Mouse (Mus musculus): ENCODE measurements around the gene Itpr2. TPM values are rescaled to one million over a fixed set of nuclear protein-coding genes. Genes with fewer than 3 reads are reported as not detected.

Gene Itpr2
- polyA plus RNA-seq, 1 experiment from 2014 or later: 6.2 TPM

DNA sequence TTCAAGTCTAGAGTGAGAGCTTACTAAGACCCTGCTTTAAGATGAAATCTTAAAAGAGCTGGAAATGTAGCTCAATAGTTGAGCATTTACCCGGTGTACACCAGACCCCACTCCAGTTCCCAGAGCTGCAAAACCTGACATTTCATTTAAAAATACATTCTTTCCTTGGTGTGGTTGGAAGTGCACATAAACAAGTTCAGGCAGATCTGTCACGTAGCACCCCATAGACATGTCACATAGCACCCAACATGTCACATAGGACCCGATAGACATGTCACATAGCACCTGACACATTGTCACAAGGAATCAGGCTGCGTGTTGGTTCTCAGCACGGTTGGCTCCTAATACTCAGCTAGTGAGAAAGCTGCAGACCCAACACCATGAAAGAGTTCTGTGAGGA, 33.5 kb upstream of the Itpr2 start:
- no peak for ATAC-seq (ENCODE audit: low FRiP score)
- no peak for DNase-seq (ENCODE audit: low spot score)
- H3K9ac ChIP-seq: no peak overlapping the region
- no peaks in the 10 kb centered on the region for H3K9me3 ChIP-seq (ENCODE audit: control insufficient read depth, low read length)
- H3K36me3 ChIP-seq (replicated peaks; ENCODE audit: control insufficient read depth, insufficient read depth): no peaks in the 10 kb centered on the region
- H3K27ac ChIP-seq: no peak overlapping the region
- H3K4me3 ChIP-seq (replicated peaks; ENCODE audit: low read length): no peak overlapping the region
- no peaks in the 10 kb centered on the region for H3K27me3 ChIP-seq (ENCODE audit: control insufficient read depth, insufficient read depth, low read length)
- no peaks in the 10 kb centered on the region for H3K4me1 ChIP-seq (replicated peaks; ENCODE audit: control insufficient read depth, insufficient read depth, low read length)
- no peak overlapping the region for H3K4me2 ChIP-seq (replicated peaks)
- WGBS: 97% methylated on average over 5 of the region's 5 CpGs

DNA sequence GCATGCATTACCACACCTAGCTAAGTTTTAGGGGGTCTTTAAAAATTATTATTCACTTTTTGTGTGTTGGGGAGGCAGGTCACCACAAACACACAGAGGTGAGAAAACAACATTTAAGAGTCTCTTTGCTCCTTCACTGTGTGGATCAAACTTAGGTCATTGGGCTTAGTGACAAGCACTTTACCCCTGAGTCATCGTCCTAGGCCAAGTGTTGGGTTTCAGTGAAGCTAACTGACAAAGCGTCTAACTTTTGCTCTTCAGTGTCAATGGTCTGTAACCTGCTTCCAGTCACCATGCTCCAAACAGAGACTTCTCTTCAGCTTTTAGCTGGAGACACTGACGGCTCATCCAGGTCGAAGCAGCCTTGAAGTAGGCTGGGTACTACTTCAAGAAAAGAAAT, 31.1 kb upstream of the Itpr2 start:
- H3K9ac ChIP-seq: no peak overlapping the region
- H3K9me3 ChIP-seq (ENCODE audit: control insufficient read depth, low read length): no peaks in the 10 kb centered on the region
- no peaks in the 10 kb centered on the region for H3K4me1 ChIP-seq (replicated peaks; ENCODE audit: control insufficient read depth, insufficient read depth, low read length)
- H3K27ac ChIP-seq: no peak overlapping the region
- no peak overlapping the region for H3K4me3 ChIP-seq (replicated peaks; ENCODE audit: low read length)
- no peaks in the 10 kb centered on the region for H3K27me3 ChIP-seq (ENCODE audit: control insufficient read depth, insufficient read depth, low read length)
- ATAC-seq (ENCODE audit: low FRiP score) (no peak), DNase-seq (ENCODE audit: low spot score) (no peak)
- H3K4me2 ChIP-seq (replicated peaks): no peak overlapping the region
- WGBS: 95% methylated on average over 4 of the region's 4 CpGs
- no peaks in the 10 kb centered on the region for H3K36me3 ChIP-seq (replicated peaks; ENCODE audit: control insufficient read depth, insufficient read depth)

DNA sequence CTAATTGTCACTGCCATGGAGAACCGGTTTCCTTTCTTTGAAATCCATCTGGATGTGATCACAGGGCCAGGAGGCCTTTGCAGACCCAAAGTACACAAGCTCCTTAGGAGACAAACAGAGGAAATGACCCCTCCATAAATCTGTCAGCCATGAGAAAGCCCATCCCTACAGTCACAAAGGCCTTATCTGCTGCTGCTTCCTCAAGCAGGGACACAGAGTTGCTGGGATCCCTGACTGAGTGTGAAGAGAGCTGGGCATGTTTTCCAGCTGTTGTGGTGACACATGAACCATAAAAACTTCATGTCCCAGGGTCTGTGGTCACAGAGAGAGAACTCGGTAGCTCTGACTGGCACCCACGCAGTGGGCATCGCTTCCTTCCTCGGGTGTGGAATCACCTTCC, 28.7 kb upstream of the Itpr2 start:
- WGBS: 70% methylated on average over 5 of the region's 5 CpGs
- Histone ChIP-seq H3K9me3 (ENCODE audit: control insufficient read depth, low read length) (no peaks in the 10 kb centered on the region), H3K4me3 (replicated peaks; ENCODE audit: low read length) (no peak overlapping the region), H3K4me1 (replicated peaks; ENCODE audit: control insufficient read depth, insufficient read depth, low read length) (no peaks in the 10 kb centered on the region), H3K27ac (no peak overlapping the region), H3K27me3 (ENCODE audit: control insufficient read depth, insufficient read depth, low read length) (no peaks in the 10 kb centered on the region), H3K9ac (no peak overlapping the region), H3K36me3 (replicated peaks; ENCODE audit: control insufficient read depth, insufficient read depth) (no peaks in the 10 kb centered on the region), H3K4me2 (replicated peaks) (no peak overlapping the region)
- ATAC-seq (ENCODE audit: low FRiP score) (no peak), DNase-seq (ENCODE audit: low spot score) (no peak)

DNA sequence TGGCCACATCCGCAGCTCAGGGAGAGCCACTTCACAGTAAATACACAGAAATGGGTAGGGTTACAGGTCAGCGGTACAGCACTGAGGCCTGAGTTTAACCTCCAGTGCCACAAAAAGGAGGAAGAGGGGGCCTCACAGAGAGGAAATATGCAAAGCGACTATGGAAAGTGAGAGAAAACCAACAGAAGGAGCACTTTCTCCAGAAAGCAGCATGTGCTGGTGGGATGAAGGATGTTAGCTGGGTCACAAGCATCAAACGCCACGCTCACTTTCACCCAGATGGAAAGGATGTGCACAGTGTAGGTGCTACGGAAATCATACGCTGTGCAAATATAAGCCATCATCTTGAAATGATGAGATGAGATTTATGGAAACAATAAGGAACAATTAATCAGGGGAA, 28.3 kb upstream of the Itpr2 start:
- no peak overlapping the region for H3K4me3 ChIP-seq (replicated peaks; ENCODE audit: low read length)
- no peaks in the 10 kb centered on the region for H3K9me3 ChIP-seq (ENCODE audit: control insufficient read depth, low read length)
- no peak overlapping the region for H3K27ac ChIP-seq
- no peak overlapping the region for H3K9ac ChIP-seq
- no peaks in the 10 kb centered on the region for H3K4me1 ChIP-seq (replicated peaks; ENCODE audit: control insufficient read depth, insufficient read depth, low read length)
- H3K27me3 ChIP-seq (ENCODE audit: control insufficient read depth, insufficient read depth, low read length): no peaks in the 10 kb centered on the region
- no peaks in the 10 kb centered on the region for H3K36me3 ChIP-seq (replicated peaks; ENCODE audit: control insufficient read depth, insufficient read depth)
- ATAC-seq (ENCODE audit: low FRiP score): no peak
- H3K4me2 ChIP-seq (replicated peaks): no peak overlapping the region
- WGBS: 79% methylated on average over 7 of the region's 7 CpGs
- no peak for DNase-seq (ENCODE audit: low spot score)

DNA sequence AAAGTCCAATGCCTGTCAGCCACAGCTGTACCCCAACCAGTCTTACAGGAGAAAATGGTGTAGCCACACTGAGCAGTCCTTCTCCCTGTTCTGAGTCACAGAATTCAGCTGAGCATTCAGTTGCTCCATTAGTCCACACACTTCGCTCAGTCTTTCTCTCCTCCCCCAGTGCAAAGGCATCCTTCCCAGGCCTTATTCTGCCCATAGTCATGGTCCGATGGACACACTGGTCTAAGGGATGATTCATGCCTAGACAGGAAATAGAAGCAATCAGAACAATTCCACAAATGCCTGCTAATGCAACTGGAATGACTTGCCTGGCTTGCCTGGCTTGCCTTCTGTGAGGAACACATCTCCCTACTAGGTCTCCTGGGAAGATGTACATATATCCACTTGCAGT, 25.5 kb upstream of the Itpr2 start:
- H3K9me3 ChIP-seq (ENCODE audit: control insufficient read depth, low read length): no peaks in the 10 kb centered on the region
- 88% methylated on average over 2 of the region's 2 CpGs for WGBS

DNA sequence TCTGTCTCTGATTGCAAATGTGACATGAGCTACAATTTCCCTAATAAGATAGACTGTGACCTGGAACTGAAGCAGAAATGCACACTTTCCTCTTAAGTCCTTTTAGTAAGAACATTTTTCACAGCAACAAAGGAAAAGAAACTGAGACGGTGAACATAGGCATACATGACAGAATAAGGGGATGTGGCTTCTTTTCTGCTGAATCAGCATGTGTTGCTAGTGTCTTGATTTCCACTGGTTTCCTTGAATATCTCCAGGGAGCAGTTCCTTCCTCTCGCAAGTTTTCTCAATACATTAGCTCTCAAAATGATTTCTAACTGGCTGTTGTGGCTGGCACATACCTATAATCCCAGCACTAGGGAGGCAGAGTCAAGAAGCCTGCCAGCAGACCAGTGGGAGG, 23.5 kb upstream of the Itpr2 start:
- Histone ChIP-seq H3K27me3 (ENCODE audit: control insufficient read depth, insufficient read depth, low read length) (no peaks in the 10 kb centered on the region), H3K4me1 (replicated peaks; ENCODE audit: control insufficient read depth, insufficient read depth, low read length) (no peaks in the 10 kb centered on the region), H3K9ac (no peak overlapping the region), H3K27ac (no peak overlapping the region), H3K4me3 (replicated peaks; ENCODE audit: low read length) (no peak overlapping the region), H3K36me3 (replicated peaks; ENCODE audit: control insufficient read depth, insufficient read depth) (no peaks in the 10 kb centered on the region), H3K9me3 (ENCODE audit: control insufficient read depth, low read length) (no peaks in the 10 kb centered on the region), H3K4me2 (replicated peaks) (no peak overlapping the region)
- ATAC-seq (ENCODE audit: low FRiP score): no peak
- 84% methylated on average over 2 of the region's 2 CpGs for WGBS
- DNase-seq (ENCODE audit: low spot score): no peak

More for the DNA sequence above, 25.5 kb upstream of the Itpr2 start:
- no peak for DNase-seq (ENCODE audit: low spot score)
- H3K4me1 ChIP-seq (replicated peaks; ENCODE audit: control insufficient read depth, insufficient read depth, low read length): no peaks in the 10 kb centered on the region
- no peak overlapping the region for H3K27ac ChIP-seq
- H3K27me3 ChIP-seq (ENCODE audit: control insufficient read depth, insufficient read depth, low read length): no peaks in the 10 kb centered on the region
- no peak overlapping the region for H3K9ac ChIP-seq
- no peak for ATAC-seq (ENCODE audit: low FRiP score)
- H3K4me3 ChIP-seq (replicated peaks; ENCODE audit: low read length): no peak overlapping the region
- H3K36me3 ChIP-seq (replicated peaks; ENCODE audit: control insufficient read depth, insufficient read depth): no peaks in the 10 kb centered on the region
- no peak overlapping the region for H3K4me2 ChIP-seq (replicated peaks)

DNA sequence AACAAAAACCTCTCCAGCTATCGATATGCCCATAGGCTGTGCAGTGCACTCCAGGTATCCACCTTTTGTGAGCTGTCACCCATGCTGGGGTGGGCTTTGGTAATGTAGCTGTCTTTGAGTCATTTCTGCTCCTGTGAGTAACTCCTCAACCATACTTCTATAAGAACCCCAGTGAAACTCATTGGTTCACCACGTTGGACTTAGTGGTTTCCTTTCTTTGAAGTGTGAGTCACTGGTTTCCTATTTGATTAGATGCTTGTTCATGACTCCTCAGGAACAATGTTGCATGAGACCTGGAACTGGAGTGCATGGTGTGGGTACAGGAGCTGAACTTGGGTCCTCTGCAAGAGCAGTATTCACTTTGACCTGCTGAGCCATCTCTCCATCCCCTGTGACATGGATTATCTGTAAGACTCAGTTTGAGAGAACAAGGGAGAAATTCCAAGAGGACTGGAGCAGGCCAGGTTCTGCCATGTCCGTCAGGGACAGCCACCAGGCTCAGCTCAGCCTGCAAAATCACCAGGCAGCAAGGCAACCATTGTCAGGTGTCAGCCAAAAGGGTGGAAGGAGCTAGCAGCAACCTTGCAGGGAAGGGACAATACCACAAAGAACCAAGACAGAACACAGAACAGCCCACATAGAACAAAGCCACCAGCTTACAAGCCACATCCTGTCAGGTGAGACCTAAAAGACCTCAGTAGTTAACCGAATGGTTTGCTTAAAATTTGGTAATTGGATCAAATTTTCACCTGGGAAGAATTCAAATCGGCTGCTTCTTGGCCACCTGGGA, 19.6 kb upstream of the Itpr2 start:
- no peak overlapping the region for H3K4me2 ChIP-seq (replicated peaks)
- no peak overlapping the region for H3K9ac ChIP-seq
- ATAC-seq (ENCODE audit: low FRiP score): no peak
- no peak overlapping the region for H3K27ac ChIP-seq
- WGBS: 84% methylated on average over 5 of the region's 5 CpGs
- no peaks in the 10 kb centered on the region for H3K36me3 ChIP-seq (replicated peaks; ENCODE audit: control insufficient read depth, insufficient read depth)
- no peaks in the 10 kb centered on the region for H3K9me3 ChIP-seq (ENCODE audit: control insufficient read depth, low read length)
- H3K27me3 ChIP-seq (ENCODE audit: control insufficient read depth, insufficient read depth, low read length): no peaks in the 10 kb centered on the region
- no peaks in the 10 kb centered on the region for H3K4me1 ChIP-seq (replicated peaks; ENCODE audit: control insufficient read depth, insufficient read depth, low read length)
- no peak overlapping the region for H3K4me3 ChIP-seq (replicated peaks; ENCODE audit: low read length)
- DNase-seq (ENCODE audit: low spot score): no peak

DNA sequence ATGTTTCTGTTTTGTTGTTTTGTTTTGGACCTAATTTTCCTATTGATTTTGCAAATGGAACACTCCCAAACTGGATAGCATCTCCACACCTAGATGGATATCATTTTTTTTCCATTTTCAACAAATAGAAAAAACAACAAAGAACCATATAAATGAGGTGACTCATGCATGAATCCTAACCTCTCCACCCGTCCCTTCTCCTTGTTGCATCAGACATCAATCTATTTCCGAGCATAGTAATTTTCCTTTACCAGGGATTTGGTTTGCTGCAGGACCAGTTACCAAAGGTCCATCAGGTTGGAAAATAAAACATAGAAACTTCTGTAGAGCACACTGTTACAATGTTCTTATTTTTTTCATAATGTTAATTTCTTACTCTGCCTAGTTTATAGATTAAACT, 17.0 kb upstream of the Itpr2 start:
- Histone ChIP-seq H3K27me3 (ENCODE audit: control insufficient read depth, insufficient read depth, low read length) (no peaks in the 10 kb centered on the region), H3K4me3 (replicated peaks; ENCODE audit: low read length) (no peak overlapping the region), H3K4me2 (replicated peaks) (no peak overlapping the region), H3K36me3 (replicated peaks; ENCODE audit: control insufficient read depth, insufficient read depth) (no peaks in the 10 kb centered on the region), H3K9ac (no peak overlapping the region), H3K4me1 (replicated peaks; ENCODE audit: control insufficient read depth, insufficient read depth, low read length) (no peaks in the 10 kb centered on the region), H3K9me3 (ENCODE audit: control insufficient read depth, low read length) (no peaks in the 10 kb centered on the region), H3K27ac (no peak overlapping the region)
- DNase-seq (ENCODE audit: low spot score) (no peak), ATAC-seq (ENCODE audit: low FRiP score) (no peak)
- 63% methylated on average over 2 of the region's 2 CpGs for WGBS

DNA sequence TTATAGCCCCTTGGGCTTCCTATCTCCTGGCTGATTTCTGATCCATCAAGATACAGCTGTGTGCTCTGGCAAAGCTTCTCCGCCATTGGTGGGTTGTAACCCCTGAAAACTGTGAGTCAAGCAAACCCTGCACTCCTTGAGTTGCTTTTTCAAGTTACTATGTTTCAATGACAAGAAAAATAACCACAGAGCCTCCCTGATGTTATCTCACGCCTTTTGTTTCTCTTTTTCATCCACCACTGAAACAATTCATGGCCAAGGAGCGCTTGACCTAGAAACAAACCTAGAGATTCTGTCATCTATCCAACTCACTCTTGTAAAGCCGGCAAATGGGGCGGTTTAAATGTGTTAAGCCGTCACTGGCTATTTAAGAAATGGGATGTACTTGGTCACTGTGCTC, 13.9 kb upstream of the Itpr2 start:
- Histone ChIP-seq H3K27me3 (ENCODE audit: control insufficient read depth, insufficient read depth, low read length) (no peaks in the 10 kb centered on the region), H3K4me1 (replicated peaks; ENCODE audit: control insufficient read depth, insufficient read depth, low read length) (no peaks in the 10 kb centered on the region), H3K4me3 (replicated peaks; ENCODE audit: low read length) (no peak overlapping the region), H3K4me2 (replicated peaks) (no peak overlapping the region), H3K27ac (no peak overlapping the region), H3K9me3 (ENCODE audit: control insufficient read depth, low read length) (no peaks in the 10 kb centered on the region), H3K9ac (no peak overlapping the region), H3K36me3 (replicated peaks; ENCODE audit: control insufficient read depth, insufficient read depth) (no peaks in the 10 kb centered on the region)
- DNase-seq (ENCODE audit: low spot score): no peak
- WGBS: 72% methylated on average over 6 of the region's 6 CpGs
- no peak for ATAC-seq (ENCODE audit: low FRiP score)

DNA sequence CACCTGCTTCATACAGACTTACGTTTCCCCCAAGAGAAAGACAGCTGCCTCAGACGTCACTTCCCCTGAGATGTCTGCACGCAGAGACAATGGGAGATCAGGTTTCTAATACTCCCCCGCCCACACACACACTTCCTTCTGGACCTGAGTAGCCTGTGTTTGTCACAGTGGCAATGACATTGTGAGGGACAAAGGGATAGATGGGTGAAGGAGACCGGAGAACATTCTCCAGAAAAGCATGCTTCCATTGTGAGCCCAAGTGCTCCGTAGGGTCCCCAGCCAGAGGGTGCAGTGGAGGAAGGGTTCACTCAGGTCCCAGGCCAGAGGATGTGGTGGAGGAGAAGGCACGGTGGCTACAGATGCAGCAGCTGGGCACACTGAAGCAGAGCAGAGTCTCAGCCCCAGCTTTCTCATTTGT, 12.5 kb upstream of the Itpr2 start:
- no peaks in the 10 kb centered on the region for H3K27me3 ChIP-seq (ENCODE audit: control insufficient read depth, insufficient read depth, low read length)
- no peaks in the 10 kb centered on the region for H3K36me3 ChIP-seq (replicated peaks; ENCODE audit: control insufficient read depth, insufficient read depth)
- no peak overlapping the region for H3K27ac ChIP-seq
- no peak overlapping the region for H3K4me2 ChIP-seq (replicated peaks)
- no peak for ATAC-seq (ENCODE audit: low FRiP score)
- no peak overlapping the region for H3K9ac ChIP-seq
- H3K9me3 ChIP-seq (ENCODE audit: control insufficient read depth, low read length): no peaks in the 10 kb centered on the region
- H3K4me1 ChIP-seq (replicated peaks; ENCODE audit: control insufficient read depth, insufficient read depth, low read length): no peaks in the 10 kb centered on the region
- 53% methylated on average over 7 of the region's 7 CpGs for WGBS
- no peak for DNase-seq (ENCODE audit: low spot score)
- H3K4me3 ChIP-seq (replicated peaks; ENCODE audit: low read length): no peak overlapping the region

Data from hindbrain, embryonic 14.5 days (tissue).